Comparison of ENCODE assay signal across 24 mouse cellular contexts in genomic region chr10:20158756-20159155, GRCm38 (mm10). TPM values are rescaled to one million over a fixed set of nuclear protein-coding genes. Genes with fewer than 3 reads are reported as not detected.
DNase-seq lines count a peak whose midpoint lies in the region; ATAC-seq lines count a peak whose summit lies in the region.
"Had no signal": no experiment of that assay in that cellular context is flagged by ENCODE, and none has a peak within 500 bp of the region (broad histone marks: within the 10 kb centered on the region; RNA-seq: fewer than 3 reads in every experiment).

No protein-coding gene starts in this region.

- no peaks in the 10 kb centered on the region for H3K4me1 ChIP-seq in forebrain, embryonic 11.5 days (replicated peaks; ENCODE audit: control insufficient read depth, insufficient read depth, low read length)
- no peaks in the 10 kb centered on the region for H3K4me1 ChIP-seq in forebrain, embryonic 15.5 days
- no peaks in the 10 kb centered on the region for H3K4me1 ChIP-seq in midbrain, embryonic 11.5 days (ENCODE audit: control insufficient read depth, insufficient read depth, low read length)
- H3K4me1 ChIP-seq in midbrain, embryonic 13.5 days (replicated peaks): no peaks in the 10 kb centered on the region
- H3K4me1 ChIP-seq: embryonic facial prominence, embryonic 12.5 days; embryonic facial prominence, embryonic 15.5 days; forebrain, embryonic 12.5 days; hindbrain, embryonic 13.5 days; intestine, embryonic 15.5 days had no signal

- H3K36me3 ChIP-seq in forebrain, embryonic 11.5 days (ENCODE audit: control insufficient read depth, insufficient read depth, low read length): no peaks in the 10 kb centered on the region
- no peaks in the 10 kb centered on the region for H3K36me3 ChIP-seq in forebrain, embryonic 15.5 days
- H3K36me3 ChIP-seq in midbrain, embryonic 11.5 days (ENCODE audit: control insufficient read depth, insufficient read depth, low read length): no peaks in the 10 kb centered on the region
- no peaks in the 10 kb centered on the region for H3K36me3 ChIP-seq in midbrain, embryonic 13.5 days
- H3K36me3 ChIP-seq: embryonic facial prominence, embryonic 12.5 days; embryonic facial prominence, embryonic 15.5 days; forebrain, embryonic 12.5 days; G1E; hindbrain, embryonic 13.5 days; intestine, embryonic 15.5 days had no signal

- H3K9me3 ChIP-seq in forebrain, embryonic 11.5 days (ENCODE audit: control insufficient read depth, low read length): no peaks in the 10 kb centered on the region
- H3K9me3 ChIP-seq in forebrain, embryonic 15.5 days: no peaks in the 10 kb centered on the region
- H3K9me3 ChIP-seq in midbrain, embryonic 11.5 days (ENCODE audit: control insufficient read depth, low read length): no peaks in the 10 kb centered on the region
- no peaks in the 10 kb centered on the region for H3K9me3 ChIP-seq in midbrain, embryonic 13.5 days
- H3K9me3 ChIP-seq: embryonic facial prominence, embryonic 12.5 days; embryonic facial prominence, embryonic 15.5 days; forebrain, embryonic 12.5 days; G1E; hindbrain, embryonic 13.5 days; intestine, embryonic 15.5 days had no signal

- no peak overlapping the region for H3K4me3 ChIP-seq in forebrain, embryonic 11.5 days (ENCODE audit: low read depth, low read length)
- no peak overlapping the region for H3K4me3 ChIP-seq in forebrain, embryonic 15.5 days
- no peak overlapping the region for H3K4me3 ChIP-seq in midbrain, embryonic 11.5 days (ENCODE audit: low read depth, low read length)
- H3K4me3 ChIP-seq in midbrain, embryonic 13.5 days (replicated peaks): no peak overlapping the region
- H3K4me3 ChIP-seq: embryonic facial prominence, embryonic 12.5 days; embryonic facial prominence, embryonic 15.5 days; forebrain, embryonic 12.5 days; heart, adult 2 months; hindbrain, embryonic 13.5 days; intestine, embryonic 15.5 days had no signal

- H3K4me2 ChIP-seq in forebrain, embryonic 11.5 days (ENCODE audit: low read depth, low read length, severe bottlenecking): no peak overlapping the region
- H3K4me2 ChIP-seq in forebrain, embryonic 15.5 days (replicated peaks): no peak overlapping the region
- H3K4me2 ChIP-seq in midbrain, embryonic 11.5 days: no peak overlapping the region
- no peak overlapping the region for H3K4me2 ChIP-seq in midbrain, embryonic 13.5 days (replicated peaks)
- H3K4me2 ChIP-seq: embryonic facial prominence, embryonic 12.5 days; embryonic facial prominence, embryonic 15.5 days; forebrain, embryonic 12.5 days; heart, embryonic 11.5 days; hindbrain, embryonic 13.5 days; intestine, embryonic 15.5 days had no signal

- ATAC-seq in cerebellum, adult (ENCODE audit: insufficient number of reproducible peaks, low FRiP score, low TSS enrichment): peak; percentile 77
- no peak for ATAC-seq in forebrain, embryonic 11.5 days (replicated peaks; ENCODE audit: low FRiP score)
- ATAC-seq in forebrain, embryonic 15.5 days (replicated peaks): no peak
- ATAC-seq in midbrain, embryonic 11.5 days (ENCODE audit: low FRiP score): no peak
- no peak for ATAC-seq in midbrain, embryonic 13.5 days
- ATAC-seq: forebrain, embryonic 16.5 days; hindbrain, embryonic 16.5 days; intestine, embryonic 15.5 days; Patski had no signal

- H3K27me3 ChIP-seq in forebrain, embryonic 11.5 days (ENCODE audit: control insufficient read depth, insufficient read depth, low read length): no peaks in the 10 kb centered on the region
- no peaks in the 10 kb centered on the region for H3K27me3 ChIP-seq in forebrain, embryonic 15.5 days
- H3K27me3 ChIP-seq in midbrain, embryonic 11.5 days (ENCODE audit: control insufficient read depth, insufficient read depth, low read length): no peaks in the 10 kb centered on the region
- peaks cover 5% of the 10 kb centered on the region; the same call in 1 of the 2 replicates for H3K27me3 ChIP-seq in midbrain, embryonic 13.5 days
- H3K27me3 ChIP-seq: embryonic facial prominence, embryonic 12.5 days; embryonic facial prominence, embryonic 15.5 days; forebrain, embryonic 12.5 days; hindbrain, embryonic 13.5 days; intestine, embryonic 15.5 days; Patski had no signal

- DNase-seq in cerebellum, adult 8-10 months: no peak
- DNase-seq in forebrain, embryonic 11.5 days (ENCODE audit: low spot score): peak; percentile 24
- peak; percentile 28 for DNase-seq in midbrain, embryonic 11.5 days (ENCODE audit: low spot score, missing footprints)
- DNase-seq: adrenal gland, postnatal 10 days; adrenal gland, postnatal 36 days; cerebellum, postnatal 10 days; gastrocnemius, postnatal 10 days; gastrocnemius, postnatal 36 days; heart, adult 2 months; kidney, adult 11 months; kidney, adult 8-10 months had no signal

- no peak overlapping the region for H3K27ac ChIP-seq in forebrain, embryonic 11.5 days (ENCODE audit: low read depth, low read length)
- H3K27ac ChIP-seq in forebrain, embryonic 15.5 days (replicated peaks): no peak overlapping the region
- H3K27ac ChIP-seq in midbrain, embryonic 11.5 days (ENCODE audit: low read depth, low read length): no peak overlapping the region
- H3K27ac ChIP-seq in midbrain, embryonic 13.5 days: no peak overlapping the region
- H3K27ac ChIP-seq: embryonic facial prominence, embryonic 12.5 days; embryonic facial prominence, embryonic 15.5 days; forebrain, embryonic 12.5 days; heart, adult 2 months; hindbrain, embryonic 13.5 days; intestine, embryonic 15.5 days had no signal

- H3K9ac ChIP-seq in forebrain, embryonic 11.5 days (ENCODE audit: low read length): no peak overlapping the region
- no peak overlapping the region for H3K9ac ChIP-seq in forebrain, embryonic 15.5 days (replicated peaks)
- H3K9ac ChIP-seq in midbrain, embryonic 11.5 days (ENCODE audit: low read length): no peak overlapping the region
- no peak overlapping the region for H3K9ac ChIP-seq in midbrain, embryonic 13.5 days (replicated peaks)
- H3K9ac ChIP-seq: embryonic facial prominence, embryonic 12.5 days; embryonic facial prominence, embryonic 15.5 days; forebrain, embryonic 12.5 days; hindbrain, embryonic 13.5 days; intestine, embryonic 15.5 days had no signal

- 63% methylated on average over 4 of the region's 4 CpGs for WGBS in forebrain, embryonic 11.5 days
- 76% methylated on average over 4 of the region's 4 CpGs for WGBS in forebrain, embryonic 15.5 days
- 73% methylated on average over 4 of the region's 4 CpGs for WGBS in midbrain, embryonic 11.5 days
- 74% methylated on average over 4 of the region's 4 CpGs for WGBS in midbrain, embryonic 13.5 days

RNA-seq across cellular contexts. Expression of gene Map7, which starts 10.5 kb away (rescaled TPM):
- 8.0 and 8.2 TPM in 2 replicates for polyA plus RNA-seq in forebrain, embryonic 11.5 days (2014; fragmentation: Nextera tagmentation; extraction: Ambion mirVana)
- polyA plus RNA-seq in forebrain, embryonic 15.5 days (2015; fragmentation: Nextera tagmentation; extraction: Ambion mirVana): 4.7 and 6.2 TPM in 2 replicates
- polyA plus RNA-seq in midbrain, embryonic 11.5 days (2014; fragmentation: Nextera tagmentation; extraction: Ambion mirVana): 5.6 and 6.3 TPM in 2 replicates
- polyA plus RNA-seq in midbrain, embryonic 13.5 days (2015; fragmentation: Nextera tagmentation; extraction: Ambion mirVana): 5.1 and 5.8 TPM in 2 replicates
